Mouse (Mus musculus) limb, embryonic 11.5 days (tissue): ENCODE data around the gene Wfdc6a. TPM values are rescaled to one million over a fixed set of nuclear protein-coding genes. Genes with fewer than 3 reads are reported as not detected.

Experiments used
- polyA plus RNA-seq: library from polyadenylated mRNA; unstranded; fragments of >200 nt; fragmentation: Nextera tagmentation; extraction: Ambion mirVana; gene quantifications from 2 replicates; pipeline ENCODE4 v1.2.1, GENCODE M21; 2014

The Wfdc6a gene
- polyA plus RNA-seq, 1 experiment from 2014 or later: not detected

Other genes starting within 250 kb of the Wfdc6a start
- gene Slpi, start 196.4 kb downstream of the Wfdc6a start, polyA plus RNA-seq: 0.43 and 0.76 TPM in 2 replicates
- 0.04 and 0.16 TPM in 2 replicates for gene Rbpjl, start 182.3 kb downstream of the Wfdc6a start, polyA plus RNA-seq
- 2.7 and 3.6 TPM in 2 replicates for gene Matn4, start 180.3 kb downstream of the Wfdc6a start, polyA plus RNA-seq
- gene Sdc4, start 141.6 kb downstream of the Wfdc6a start, polyA plus RNA-seq: 22.6 and 23.6 TPM in 2 replicates
- 52.6 and 53.6 TPM in 2 replicates for gene Sys1, start 128.5 kb downstream of the Wfdc6a start, polyA plus RNA-seq
- 2.8 and 3.6 TPM in 2 replicates for gene Gm20458, start 124.5 kb downstream of the Wfdc6a start, polyA plus RNA-seq
- not detected in 2 replicates for gene Trp53tg5, start 111.7 kb downstream of the Wfdc6a start, polyA plus RNA-seq
- gene Dbndd2, start 99.3 kb downstream of the Wfdc6a start, polyA plus RNA-seq: 0.38 and 1.3 TPM in 2 replicates
- gene Pigt, start 87.9 kb downstream of the Wfdc6a start, polyA plus RNA-seq: 40.4 and 42.2 TPM in 2 replicates
- gene Wfdc2, start 23.0 kb downstream of the Wfdc6a start, polyA plus RNA-seq: 38.7 and 38.9 TPM in 2 replicates
- gene Spint3, start 12.0 kb downstream of the Wfdc6a start, polyA plus RNA-seq: not detected in 2 replicates
- gene Eppin, start 8.1 kb upstream of the Wfdc6a start, polyA plus RNA-seq: not detected in 2 replicates
- not detected in 2 replicates for gene Wfdc6b, start 28.1 kb upstream of the Wfdc6a start, polyA plus RNA-seq
- gene Wfdc8, start 28.2 kb upstream of the Wfdc6a start, polyA plus RNA-seq: not detected in 2 replicates
- not detected in 2 replicates for gene Wfdc16, start 53.3 kb upstream of the Wfdc6a start, polyA plus RNA-seq
- not detected in 2 replicates for gene Wfdc10, start 70.6 kb upstream of the Wfdc6a start, polyA plus RNA-seq
- gene Wfdc9, start 71.1 kb upstream of the Wfdc6a start, polyA plus RNA-seq: not detected in 2 replicates
- gene Wfdc11, start 88.6 kb upstream of the Wfdc6a start, polyA plus RNA-seq: not detected in 2 replicates
- gene Wfdc13, start 99.7 kb upstream of the Wfdc6a start, polyA plus RNA-seq: 0.60 TPM in 1 of 2 replicates, not detected in the other
- gene Spint4, start 113.1 kb upstream of the Wfdc6a start, polyA plus RNA-seq: not detected in 2 replicates
- gene Spint5, start 129.9 kb upstream of the Wfdc6a start, polyA plus RNA-seq: not detected in 2 replicates
- 0.55 and 1.0 TPM in 2 replicates for gene Wfdc3, start 160.5 kb upstream of the Wfdc6a start, polyA plus RNA-seq
- gene Dnttip1, start 160.5 kb upstream of the Wfdc6a start, polyA plus RNA-seq: 87.0 and 96.4 TPM in 2 replicates
- gene Ube2c, start 184.5 kb upstream of the Wfdc6a start, polyA plus RNA-seq: 634 and 636 TPM in 2 replicates
- 13.8 and 14.6 TPM in 2 replicates for gene Tnnc2, start 194.5 kb upstream of the Wfdc6a start, polyA plus RNA-seq
- 9.9 and 14.6 TPM in 2 replicates for gene Snx21, start 200.4 kb upstream of the Wfdc6a start, polyA plus RNA-seq
- gene Acot8, start 219.4 kb upstream of the Wfdc6a start, polyA plus RNA-seq: 12.0 and 12.3 TPM in 2 replicates
- gene Zswim3, start 219.7 kb upstream of the Wfdc6a start, polyA plus RNA-seq: 11.0 and 11.8 TPM in 2 replicates
- gene Zswim1, start 237.2 kb upstream of the Wfdc6a start, polyA plus RNA-seq: 22.3 and 22.4 TPM in 2 replicates
- not detected in 2 replicates for gene Spata25, start 243.1 kb upstream of the Wfdc6a start, polyA plus RNA-seq
- gene Ctsa, start 247.4 kb upstream of the Wfdc6a start, polyA plus RNA-seq: 95.8 and 104 TPM in 2 replicates
- gene Neurl2, start 248.0 kb upstream of the Wfdc6a start, polyA plus RNA-seq: 5.9 and 6.1 TPM in 2 replicates